Mouse (Mus musculus) stomach, embryonic 16.5 days (tissue): ENCODE measurements at regions not wholly inside any gene's neighbourhood (a gene's known extent, or its start where the extent isn't known, plus 50 kb on each side); places are given as distances from the start of the nearest gene placed in this dataset.
A peak's percentile ranks its signal among the peaks of the same experiment; 100 is the strongest.

Experiments used
- ATAC-seq: fragments of 200-750 bp; cut with Nextera tagmentation; 2 replicates; pipeline ENCODE4 v1.8.0; 2017; ENCODE audit warnings: moderate number of reproducible peaks, moderate TSS enrichment; ENCODE audit not compliant: insufficient read depth, low FRiP score
- H3K27ac ChIP-seq: fragments of 300-500 bp; sonication (generic); 2 replicates; pipeline ENCODE4 v1.5.1; 2014; ENCODE audit warnings: low read length
- H3K27me3 ChIP-seq: fragments of 300-500 bp; sonication (generic); 2 replicates; pipeline ENCODE4 v1.6.1; 2014; ENCODE audit warnings: low read length, control low read depth, mixed read lengths; ENCODE audit not compliant: control insufficient read depth, insufficient read depth
- H3K36me3 ChIP-seq: fragments of 300-500 bp; sonication (generic); 2 replicates; pipeline ENCODE4 v1.6.1; 2014; ENCODE audit warnings: low read length; ENCODE audit not compliant: control insufficient read depth, insufficient read depth
- H3K4me1 ChIP-seq: fragments of 300-500 bp; sonication (generic); 2 replicates; pipeline ENCODE4 v1.6.1; 2014; ENCODE audit warnings: low read length, control low read depth, mixed read lengths; ENCODE audit not compliant: control insufficient read depth, insufficient read depth
- H3K4me2 ChIP-seq: fragments of 300-500 bp; sonication (generic); 2 replicates; pipeline ENCODE4 v1.6.1; 2014; ENCODE audit warnings: low read depth, low read length, mixed read lengths
- H3K4me3 ChIP-seq: fragments of 300-500 bp; sonication (generic); replicated peaks from 2 replicates; pipeline ENCODE4 v1.5.1; 2014; ENCODE audit warnings: mild to moderate bottlenecking, low read length
- H3K9ac ChIP-seq: fragments of 300-500 bp; sonication (generic); 2 replicates; pipeline ENCODE4 v1.6.1; 2014; ENCODE audit warnings: low read length
- H3K9me3 ChIP-seq: fragments of 300-500 bp; sonication (generic); replicated peaks from 2 replicates; pipeline ENCODE4 v1.6.1; 2016; ENCODE audit warnings: low read length, control low read depth; ENCODE audit not compliant: control insufficient read depth
- WGBS: fragments of 180-500 bp; shearing (Covaris S2); extraction: QIAGEN DNeasy Blood & Tissue Kit; methylation state at CpG from one replicate; pipeline ENCODE4 v1.1.7; 2014; 5-methylcytosine and 5-hydroxymethylcytosine counted together

- Histone ChIP-seq H3K9me3 (no peaks in the 10 kb centered on the region), H3K27me3 (no peaks in the 10 kb centered on the region), H3K36me3 (no peaks in the 10 kb centered on the region), H3K27ac (no peak overlapping the region), H3K4me2 (no peak overlapping the region), H3K4me3 (no peak overlapping the region), H3K4me1 (no peaks in the 10 kb centered on the region), H3K9ac (no peak overlapping the region)
- ATAC-seq: peak; percentile 37; the same call in 1 of the 2 replicates
- 24% methylated on average over 2 of the region's 2 CpGs for WGBS
Measured at GRCm38 (mm10) chr7:143951172-143951571, 50.6 kb upstream of the Shank2 start.
